Comparison of ENCODE assay signal across 18 mouse cellular contexts in genomic region chr11:118292671-118293070, GRCm38 (mm10). TPM values are rescaled to one million over a fixed set of nuclear protein-coding genes. Genes with fewer than 3 reads are reported as not detected.
"Had no signal": no experiment of that assay in that cellular context is flagged by ENCODE, and none has a peak within 500 bp of the region (broad histone marks: within the 10 kb centered on the region; RNA-seq: fewer than 3 reads in every experiment).

No protein-coding gene starts in this region.

- H3K4me3 ChIP-seq: layer of hippocampus, adult 2 months; limb, embryonic 12.5 days; limb, embryonic 15.5 days; megakaryocyte, embryonic 14.5 days had no signal

- DNase-seq: kidney, adult 18-20 months; kidney, adult 9 months; layer of hippocampus, adult 9-11 months; liver, postnatal 0 days; lung, embryonic 14.5 days; lung, postnatal 36 days; thymus, adult 18-20 months; thymus, postnatal 36 days had no signal

- H3K27ac ChIP-seq: kidney, postnatal 0 days; layer of hippocampus, adult 2 months; limb, embryonic 12.5 days; limb, embryonic 15.5 days; liver, embryonic 14.5 days had no signal

RNA-seq across cellular contexts. Expression of gene Cep295nl, which starts 49.6 kb away (rescaled TPM):
- polyA plus RNA-seq: large intestine, adult 2 months; liver, embryonic 11.5 days; small intestine, adult 2 months; spleen, adult 2 months had no signal
